Mouse (Mus musculus) cerebellum, adult 11-12 months (tissue): Measurements from ENCODE around the gene Lsm2.

Source experiments
- DNase-seq: peaks from one replicate; pipeline ENCODE4 v3.0.0; 2022

The Lsm2 gene

GRCm38 (mm10) chr17:35016376-35016775 is 34.7 kb downstream of the Lsm2 start, which contains the start of gene Vwa7:
Gene Vwa7 (plus strand): TSS chr17:35016579.
- DNase-seq: peak; percentile 85

DNA sequence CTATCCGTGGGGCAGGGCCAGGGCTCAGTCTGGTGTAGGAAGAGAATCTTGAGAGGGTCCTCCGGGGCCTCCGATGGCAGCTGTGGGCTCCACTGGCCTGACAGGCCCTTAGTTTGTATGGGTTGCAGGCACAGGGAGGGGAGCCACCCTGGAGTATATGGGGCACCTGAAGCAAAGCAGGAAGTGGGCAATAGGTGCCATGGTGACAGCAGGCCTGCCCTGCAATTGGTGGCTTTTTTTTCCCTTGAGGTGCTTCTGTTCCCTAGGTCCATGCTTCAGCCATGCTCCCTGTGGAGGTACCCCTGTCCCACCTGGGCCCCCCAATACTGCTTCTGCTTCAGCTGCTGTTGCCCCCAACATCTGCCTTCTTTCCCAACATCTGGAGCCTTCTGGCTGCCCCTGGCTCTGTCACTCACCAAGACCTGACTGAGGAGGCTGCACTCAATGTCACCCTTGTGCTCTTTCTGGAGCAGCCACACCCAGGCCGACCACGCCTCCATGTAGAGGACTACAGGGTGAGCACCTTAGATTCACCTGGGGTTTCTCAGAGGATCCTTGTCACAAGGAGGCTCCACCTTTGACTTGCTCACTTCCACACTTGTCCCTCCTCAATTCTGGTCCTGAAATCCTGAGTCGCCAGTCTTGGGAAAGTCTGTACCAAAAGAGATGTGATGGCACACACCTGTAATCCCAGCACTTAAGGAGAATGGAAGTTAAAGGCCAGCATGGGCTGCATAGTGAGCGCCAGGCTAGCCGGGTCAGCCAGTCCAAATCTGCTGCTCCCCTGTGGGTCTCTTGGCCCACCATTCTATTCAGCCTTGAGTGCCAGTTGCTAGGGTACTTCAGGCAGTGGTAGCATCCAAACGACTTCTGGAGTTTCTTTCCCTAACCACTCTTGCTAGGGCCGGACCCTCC is 35.4 kb downstream of the Lsm2 start:
- peak; percentile 58 for DNase-seq

DNA sequence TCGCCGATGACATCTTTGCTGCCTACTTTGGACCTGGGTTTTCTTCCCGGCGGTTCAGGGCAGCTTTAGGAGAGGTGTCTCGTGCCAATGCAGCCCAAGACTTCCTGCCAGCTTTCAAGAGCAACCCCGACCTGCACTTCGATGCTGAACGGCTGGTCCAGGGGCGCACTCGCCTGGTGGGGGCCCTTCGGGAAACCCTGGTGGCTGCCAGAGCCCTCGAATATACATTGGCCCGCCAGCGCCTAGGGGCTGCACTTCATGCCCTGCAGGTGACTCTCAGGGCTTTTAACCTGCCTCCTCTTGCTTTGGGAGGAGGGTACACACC is 36.0 kb downstream of the Lsm2 start:
- peak; percentile 54 for DNase-seq

DNA sequence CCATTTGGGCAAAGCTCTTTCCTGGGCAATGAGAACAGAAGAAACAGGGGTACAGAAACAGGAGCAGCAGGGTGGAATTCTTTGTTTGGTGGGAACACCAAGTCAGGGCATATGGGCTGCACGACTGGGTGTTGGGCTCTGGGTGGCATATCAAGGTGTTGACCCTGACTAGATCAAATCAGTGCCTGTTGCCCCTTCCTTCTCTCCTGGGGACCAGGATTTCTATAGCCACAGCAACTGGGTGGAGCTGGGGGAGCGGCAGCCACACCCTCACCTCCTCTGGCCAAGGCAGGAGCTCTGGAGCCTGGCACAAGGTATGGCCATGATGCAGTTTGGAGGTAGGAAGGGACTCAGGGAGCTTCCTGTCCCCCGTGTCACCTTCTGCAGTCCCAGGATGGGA is 36.5 kb downstream of the Lsm2 start:
- DNase-seq: peak; percentile 34

- DNase-seq: no peak
Measured at GRCm38 (mm10) chr17:35019894-35020293, 38.2 kb downstream of the Lsm2 start.

DNA sequence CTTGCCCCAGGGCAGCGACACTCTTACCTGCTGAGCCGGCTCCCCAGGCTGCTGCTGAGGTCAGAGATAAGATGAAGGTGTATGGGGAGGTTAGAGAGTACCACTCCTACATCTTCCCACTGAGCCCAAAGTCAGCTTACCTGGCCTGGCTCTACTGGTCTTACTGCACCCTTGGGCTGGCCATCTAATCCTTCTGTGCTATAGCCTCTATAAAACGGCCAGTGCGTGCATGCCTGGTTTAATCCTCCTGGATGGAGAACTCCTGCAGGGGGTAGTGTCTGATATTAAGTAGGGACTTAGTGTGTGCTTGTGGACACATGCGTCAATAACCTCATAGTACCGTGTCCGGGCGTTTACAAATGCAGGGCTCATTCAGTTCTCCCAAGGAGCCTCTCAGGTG is 38.9 kb downstream of the Lsm2 start:
- DNase-seq: no peak

- peak; percentile 86 for DNase-seq
Measured at GRCm38 (mm10) chr17:35021163-35021808, 39.6 kb downstream of the Lsm2 start.

- DNase-seq: no peak
Measured at GRCm38 (mm10) chr17:35021842-35022477, 40.3 kb downstream of the Lsm2 start.

GRCm38 (mm10) chr17:35022541-35023060 is 40.9 kb downstream of the Lsm2 start:
- DNase-seq: no peak

DNA sequence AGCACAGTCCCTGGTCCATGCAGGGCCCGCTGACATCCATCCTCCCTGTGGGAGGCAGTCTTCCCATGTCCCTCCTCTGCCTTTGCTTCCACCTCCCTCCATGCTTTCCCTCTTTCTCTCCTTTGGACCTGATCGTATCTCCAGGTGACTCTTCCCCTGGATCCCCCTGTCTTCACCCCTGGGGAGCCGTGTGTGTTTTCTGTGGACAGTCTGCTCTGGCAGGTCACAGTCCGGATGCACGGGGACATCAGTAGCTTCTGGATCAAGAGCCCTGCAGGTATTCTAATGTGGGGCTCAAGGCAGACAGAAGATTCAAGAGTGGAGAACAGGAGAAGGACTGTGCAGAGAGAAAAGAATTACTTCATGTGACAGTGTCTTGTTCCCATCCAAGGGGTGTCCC is 41.6 kb downstream of the Lsm2 start:
- DNase-seq: no peak

- DNase-seq: no peak
Measured at GRCm38 (mm10) chr17:35023756-35024155, 42.1 kb downstream of the Lsm2 start.

GRCm38 (mm10) chr17:35024261-35024660 is 42.6 kb downstream of the Lsm2 start:
- no peak for DNase-seq

GRCm38 (mm10) chr17:35024691-35025488 is 43.2 kb downstream of the Lsm2 start:
- DNase-seq: no peak

DNA sequence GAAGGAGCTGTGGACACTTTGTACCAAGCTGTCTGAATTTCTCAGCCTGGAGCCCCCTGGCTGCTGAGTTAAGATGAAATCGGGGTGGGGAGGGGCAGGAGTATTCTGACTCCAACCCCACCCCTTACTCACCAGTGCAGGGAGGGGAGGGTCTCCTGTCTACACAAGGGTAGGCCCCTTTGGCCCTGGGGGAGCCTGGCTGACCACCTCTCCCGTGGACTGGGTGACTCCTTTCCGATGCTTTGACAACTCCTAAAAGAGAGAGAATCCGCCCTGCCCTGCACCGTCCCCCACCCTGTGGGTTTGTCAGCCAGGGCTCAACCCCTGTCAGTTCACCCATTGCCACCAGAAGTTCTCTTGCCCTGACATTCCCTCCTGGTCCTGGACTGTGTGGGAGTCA is 44.5 kb downstream of the Lsm2 start:
- DNase-seq: no peak

DNA sequence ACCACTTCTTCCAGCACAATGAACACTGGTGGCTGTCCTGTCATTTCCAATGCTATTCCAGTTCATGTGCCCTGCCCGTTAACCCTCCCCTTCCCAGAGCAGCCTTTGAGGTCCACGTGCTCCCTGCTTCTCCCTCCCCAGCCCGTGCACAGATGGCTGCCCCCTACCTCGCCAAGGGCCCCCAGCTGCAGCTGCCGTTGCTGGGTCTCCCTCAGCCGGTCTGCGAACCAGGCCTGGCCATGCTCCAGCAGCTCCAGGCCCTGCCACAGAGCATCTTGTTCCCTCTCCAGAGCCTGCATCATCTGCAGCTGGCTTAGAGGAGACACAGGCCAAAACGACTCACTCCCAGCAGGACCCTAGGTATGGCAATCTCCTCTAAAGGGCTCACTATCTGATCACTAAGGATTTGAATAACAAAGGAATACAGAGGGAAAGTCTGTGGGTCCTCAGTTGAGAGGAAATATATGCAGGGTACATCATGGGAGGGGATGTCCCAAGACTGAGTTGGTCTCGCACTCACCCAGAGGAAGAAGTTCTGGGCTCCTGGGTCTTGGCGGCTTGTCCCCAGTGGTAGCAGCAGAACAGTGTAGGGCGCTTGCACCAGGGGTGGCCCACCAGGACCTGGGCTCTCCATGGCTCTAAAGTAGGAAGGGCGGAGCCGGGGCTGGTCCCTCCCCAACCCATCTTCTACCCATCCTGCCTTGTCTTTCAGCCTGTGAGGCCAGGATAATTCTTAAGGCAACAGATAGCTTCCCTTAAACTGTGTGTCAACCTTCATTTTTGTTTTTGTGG is 45.8 kb downstream of the Lsm2 start, which contains the start of gene Sapcd1:
TSS of gene Sapcd1 (minus strand) at position 740 of the 792 bp plus-strand sequence.
- DNase-seq: peak; percentile 49

GRCm38 (mm10) chr17:35028315-35028714 is 46.7 kb downstream of the Lsm2 start:
- no peak for DNase-seq

- no peak for DNase-seq
Measured at GRCm38 (mm10) chr17:35029691-35030532, 48.2 kb downstream of the Lsm2 start.

DNA sequence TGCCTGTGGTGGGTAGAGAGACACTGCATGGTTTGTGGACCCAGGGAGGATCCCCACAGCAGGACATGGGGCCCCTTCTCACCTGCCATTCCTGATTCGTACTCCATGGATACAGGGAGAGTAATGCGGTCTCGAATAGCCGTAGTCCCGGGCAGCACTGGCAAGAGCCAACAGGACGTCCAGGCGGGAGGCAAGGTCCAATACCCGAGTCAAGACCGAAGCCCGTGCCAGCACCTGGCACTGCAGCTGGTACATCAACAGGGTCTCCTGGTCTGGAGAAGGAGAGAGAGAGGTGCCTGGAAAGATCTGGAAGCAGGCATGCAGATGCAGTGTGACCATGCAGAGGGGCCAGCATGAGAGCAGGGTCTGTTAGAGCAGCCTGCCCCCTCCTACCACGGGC is 49.6 kb downstream of the Lsm2 start:
- DNase-seq: no peak

DNA sequence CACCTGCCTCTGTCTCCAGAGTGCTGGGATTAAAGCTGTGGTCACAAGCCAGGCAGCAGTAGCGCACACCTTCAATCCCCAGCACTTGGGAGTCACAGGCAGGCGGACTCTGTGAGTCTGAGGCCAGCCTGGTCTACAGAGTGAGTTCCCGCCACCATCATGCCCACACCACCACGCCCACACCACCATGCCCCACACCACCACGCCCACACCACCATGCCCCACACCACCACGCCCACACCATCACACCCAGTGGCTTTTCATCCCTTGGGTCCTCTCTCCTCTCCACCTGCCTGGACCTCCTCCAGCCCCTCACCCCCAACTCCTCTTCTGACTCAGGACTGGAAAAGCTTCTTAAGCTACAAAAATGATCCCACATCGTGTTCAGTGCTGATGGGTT is 50.2 kb downstream of the Lsm2 start:
- no peak for DNase-seq

GRCm38 (mm10) chr17:35032323-35032870 is 50.7 kb downstream of the Lsm2 start:
- DNase-seq: no peak
